Mouse (Mus musculus): ENCODE data around the gene Tm9sf4.

GRCm38 (mm10) chr2:153227959-153228358 is 66.9 kb downstream of the Tm9sf4 start:
- peak; percentile 68 for TF ChIP-seq TAL1 (IDR thresholded peaks at IDR 0.05; ENCODE audit: low read length)
- TF ChIP-seq GATA1 (IDR thresholded peaks at IDR 0.05; ENCODE audit: low read length), result peak; percentile 64
